In the genomic region with DNA sequence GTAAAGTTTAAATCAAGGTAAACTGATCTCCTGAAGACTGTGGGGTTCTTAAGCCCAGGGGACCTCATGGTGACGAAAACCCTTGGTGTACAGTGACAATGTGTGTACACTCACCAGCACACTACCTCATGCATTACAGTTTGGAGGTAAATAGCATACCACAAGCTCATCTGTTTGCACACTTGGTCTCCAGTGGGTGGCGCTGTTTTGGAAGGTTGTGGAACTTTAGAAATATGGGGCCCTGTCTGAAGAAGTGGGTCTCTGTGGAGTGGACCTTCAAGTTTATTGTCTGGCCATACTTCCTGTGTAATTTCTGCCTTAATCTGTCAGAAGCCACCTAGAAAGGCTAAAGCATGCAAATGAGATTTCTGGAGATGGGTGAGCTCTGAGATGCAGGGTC, we compare ENCODE assay signal across 12 mouse cellular contexts. TPM values are rescaled to one million over a fixed set of nuclear protein-coding genes. Genes with fewer than 3 reads are reported as not detected.
DNase-seq lines count a peak whose midpoint lies in the region; ATAC-seq and TF ChIP-seq lines count a peak whose summit lies in the region.
"Had no signal": no experiment of that assay in that cellular context is flagged by ENCODE, and none has a peak within 500 bp of the region (broad histone marks: within the 10 kb centered on the region; RNA-seq: fewer than 3 reads in every experiment).

No protein-coding gene starts in this region.

- no peak overlapping the region for H3K4me3 ChIP-seq in intestine, postnatal 0 days (ENCODE audit: low read depth, low read length)
- H3K4me3 ChIP-seq in intestine, embryonic 16.5 days (ENCODE audit: low read length), result no peak overlapping the region
- H3K4me3 ChIP-seq: embryonic facial prominence, embryonic 12.5 days; midbrain, embryonic 15.5 days had no signal

- H3K36me3 ChIP-seq in intestine, postnatal 0 days (ENCODE audit: control insufficient read depth, insufficient read depth), result no peaks in the 10 kb centered on the region
- no peaks in the 10 kb centered on the region for H3K36me3 ChIP-seq in intestine, embryonic 16.5 days (ENCODE audit: control insufficient read depth, insufficient read depth, low read length)
- H3K36me3 ChIP-seq: embryonic facial prominence, embryonic 12.5 days; midbrain, embryonic 15.5 days had no signal

- ATAC-seq in intestine, postnatal 0 days, result no peak
- ATAC-seq in intestine, embryonic 16.5 days, result no peak
- ATAC-seq: hindbrain, embryonic 16.5 days; midbrain, embryonic 15.5 days had no signal

- DNase-seq in thymus, postnatal 0 days (ENCODE audit: low spot score), result peak; percentile 45
- DNase-seq in thymus, postnatal 25 days, result no peak
- peak; percentile 46 for DNase-seq in embryo, embryonic 11 days
- no peak for DNase-seq in urinary bladder, adult 18-20 months (ENCODE audit: low spot score in 2 of 2)
- DNase-seq in cerebellum, adult 11-12 months, result no peak
- DNase-seq: adrenal gland, postnatal 25 days; left cerebral cortex, postnatal 4 days had no signal

- H3K4me1 ChIP-seq in intestine, postnatal 0 days (replicated peaks; ENCODE audit: control insufficient read depth, insufficient read depth, low read length), result no peaks in the 10 kb centered on the region
- H3K4me1 ChIP-seq in intestine, embryonic 16.5 days (ENCODE audit: control insufficient read depth, insufficient read depth, low read length), result no peaks in the 10 kb centered on the region

- H3K27ac ChIP-seq in intestine, postnatal 0 days (ENCODE audit: low read depth, low read length), result no peak overlapping the region
- H3K27ac ChIP-seq in intestine, embryonic 16.5 days (ENCODE audit: low read length), result no peak overlapping the region
- H3K27ac ChIP-seq: embryonic facial prominence, embryonic 12.5 days; midbrain, embryonic 15.5 days had no signal

- 65% methylated on average over 2 of the region's 2 CpGs for WGBS in intestine, postnatal 0 days
- WGBS in intestine, embryonic 16.5 days, result 58% methylated on average over 2 of the region's 2 CpGs

- H3K4me2 ChIP-seq in intestine, postnatal 0 days (replicated peaks; ENCODE audit: low read depth), result no peak overlapping the region
- no peak overlapping the region for H3K4me2 ChIP-seq in intestine, embryonic 16.5 days (ENCODE audit: low read depth, low read length)
- H3K4me2 ChIP-seq: embryonic facial prominence, embryonic 12.5 days; midbrain, embryonic 15.5 days had no signal

- no peaks in the 10 kb centered on the region for H3K9me3 ChIP-seq in intestine, postnatal 0 days (ENCODE audit: control insufficient read depth)
- H3K9me3 ChIP-seq in intestine, embryonic 16.5 days (ENCODE audit: control insufficient read depth, low read length), result no peaks in the 10 kb centered on the region
- H3K9me3 ChIP-seq: embryonic facial prominence, embryonic 12.5 days; midbrain, embryonic 15.5 days had no signal

- TF ChIP-seq CTCF in intestine, postnatal 0 days (IDR thresholded peaks at IDR 0.05; ENCODE audit: low read depth), result peak; percentile 55

- no peak overlapping the region for H3K9ac ChIP-seq in intestine, postnatal 0 days (ENCODE audit: low read depth, low read length)
- no peak overlapping the region for H3K9ac ChIP-seq in intestine, embryonic 16.5 days (ENCODE audit: low read depth, low read length)
- H3K9ac ChIP-seq: embryonic facial prominence, embryonic 12.5 days; midbrain, embryonic 15.5 days had no signal

- no peaks in the 10 kb centered on the region for H3K27me3 ChIP-seq in intestine, postnatal 0 days (replicated peaks; ENCODE audit: control insufficient read depth, insufficient read depth, low read length)
- H3K27me3 ChIP-seq in intestine, embryonic 16.5 days (replicated peaks; ENCODE audit: control insufficient read depth, insufficient read depth, low read length), result no peaks in the 10 kb centered on the region
- H3K27me3 ChIP-seq: embryonic facial prominence, embryonic 12.5 days; midbrain, embryonic 15.5 days had no signal

RNA-seq across cellular contexts. Expression of gene Rwdd3, which starts 9.8 kb away (rescaled TPM):
- 4.7 and 5.9 TPM in 2 replicates for polyA plus RNA-seq in intestine, postnatal 0 days (2015; fragmentation: Nextera tagmentation; extraction: Ambion mirVana)
- 4.8 and 5.5 TPM in 2 replicates for polyA plus RNA-seq in intestine, embryonic 16.5 days (2015; fragmentation: Nextera tagmentation; extraction: Ambion mirVana)
- 7.6 and 7.9 TPM in 2 replicates for polyA plus RNA-seq in thymus, postnatal 0 days (2015; fragmentation: Nextera tagmentation; extraction: Ambion mirVana)

Comparison
In these comparisons a context has a peak if more than half of its experiments do, and no peak if none do; other contexts are left out.
1. DNase-seq: peak in thymus, postnatal 0 days (single experiment) and embryo, embryonic 11 days (single experiment); none in thymus, postnatal 25 days (single experiment), urinary bladder, adult 18-20 months (0 of 2) and cerebellum, adult 11-12 months (single experiment).